Mouse (Mus musculus): ENCODE data around the gene Rexo4.

DNA sequence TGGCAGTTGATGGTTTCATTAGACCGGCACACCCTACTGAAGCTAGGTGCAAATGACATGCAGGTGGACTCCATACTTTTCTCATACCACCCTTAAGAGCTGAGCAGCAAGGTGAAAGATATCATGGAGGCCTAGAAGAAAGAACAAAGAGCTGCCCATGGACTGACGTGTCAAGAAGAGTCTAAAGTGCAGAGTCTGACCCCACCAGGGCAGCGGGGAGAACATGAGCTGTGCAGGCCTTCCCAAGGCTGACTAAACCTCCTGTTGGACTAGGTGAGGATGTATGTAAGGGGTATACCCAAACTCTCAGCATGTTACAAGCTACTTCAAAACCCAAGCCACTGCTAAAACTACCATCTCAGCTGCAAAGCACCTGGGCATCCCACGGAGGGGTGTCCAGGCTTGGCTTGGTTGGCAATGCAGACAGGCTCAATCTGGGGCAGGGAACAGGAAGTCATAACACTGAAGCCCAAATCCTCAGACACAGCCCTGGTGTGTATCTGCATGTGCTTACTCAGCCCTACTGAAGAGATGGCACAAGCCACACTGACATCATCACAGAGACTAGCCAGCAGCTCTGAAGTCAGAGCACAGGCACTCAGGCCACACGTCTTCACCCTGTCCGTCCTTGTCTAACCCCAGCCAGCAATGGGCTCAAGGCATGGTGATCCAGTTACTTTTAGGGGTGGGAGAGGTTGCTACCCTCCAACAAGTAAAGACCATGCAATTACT, 36.3 kb downstream of the Rexo4 start:
- TF ChIP-seq MAFK (IDR thresholded peaks at IDR 0.05; ENCODE audit: insufficient read depth, low read depth, low read length) (no peak), ZC3H11A (IDR thresholded peaks at IDR 0.05; ENCODE audit: borderline replicate concordance, low read depth, low read length) (no peak), HCFC1 (IDR thresholded peaks at IDR 0.05; ENCODE audit: borderline replicate concordance, insufficient read depth, low read length) (no peak), CHD2 (IDR thresholded peaks at IDR 0.05; ENCODE audit: low read depth, low read length) (no peak), ZNF384 (IDR thresholded peaks at IDR 0.05; ENCODE audit: low read depth, low read length) (no peak)
